Mouse (Mus musculus) cerebellum, postnatal 25 days (tissue): ENCODE results near the gene Map1lc3b.

Source experiments
- DNase-seq, 2 experiments: peaks; one replicate each; pipeline ENCODE4 v3.0.0; 2021; ENCODE audit warnings: mixed read lengths in 2 of 2

The Map1lc3b gene

GRCm38 (mm10) chr8:121609916-121610315, 19.8 kb downstream of the Map1lc3b start:
- DNase-seq, result peak in 1 of 2 experiments; percentile 55

DNA sequence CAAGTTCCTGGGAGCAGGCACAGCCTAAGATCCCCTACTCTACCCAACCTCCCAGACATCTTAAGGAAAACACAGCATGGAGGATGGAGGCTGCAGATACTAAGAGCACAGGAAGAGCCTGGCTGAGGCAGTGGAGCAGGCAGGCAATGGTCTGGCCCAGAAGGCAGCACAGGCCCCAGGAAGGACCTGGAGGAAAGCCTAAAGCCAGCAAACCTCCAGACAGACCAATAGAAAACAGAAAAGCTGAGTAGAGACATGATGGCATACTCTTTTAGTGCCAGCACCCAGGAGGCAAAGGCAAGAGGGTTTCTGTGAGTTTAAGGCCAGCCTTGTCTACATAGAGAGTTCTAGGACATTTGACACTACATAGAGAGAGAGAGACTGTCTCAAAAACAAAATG, 23.3 kb downstream of the Map1lc3b start:
- DNase-seq, result no peak

- peak in 1 of 2 experiments; percentile 48 for DNase-seq
Observed at GRCm38 (mm10) chr8:121619401-121619995, 29.3 kb downstream of the Map1lc3b start.

GRCm38 (mm10) chr8:121620801-121621516, 30.8 kb downstream of the Map1lc3b start:
- DNase-seq, result peak in 1 of 2 experiments; percentile 60

DNA sequence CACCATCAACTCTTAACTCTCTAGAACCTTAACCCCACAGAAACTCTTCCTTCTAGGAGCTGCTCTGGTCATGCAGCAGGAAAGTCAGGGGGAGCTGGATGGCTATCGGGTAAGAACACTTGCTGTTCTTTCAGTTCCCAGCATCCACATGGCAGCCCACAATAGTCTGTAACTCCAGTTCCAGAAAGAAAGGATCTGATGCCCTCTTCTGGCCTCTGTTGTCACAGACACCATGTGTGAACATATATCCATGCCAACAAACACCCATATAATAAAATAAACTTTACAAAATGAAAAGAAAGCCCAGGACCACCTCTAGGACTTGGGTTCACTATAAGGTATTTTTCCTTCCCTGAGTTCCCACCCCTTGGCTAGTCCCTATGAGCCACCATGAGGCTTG, 31.7 kb downstream of the Map1lc3b start:
- DNase-seq, result peak in 1 of 2 experiments; percentile 45

DNA sequence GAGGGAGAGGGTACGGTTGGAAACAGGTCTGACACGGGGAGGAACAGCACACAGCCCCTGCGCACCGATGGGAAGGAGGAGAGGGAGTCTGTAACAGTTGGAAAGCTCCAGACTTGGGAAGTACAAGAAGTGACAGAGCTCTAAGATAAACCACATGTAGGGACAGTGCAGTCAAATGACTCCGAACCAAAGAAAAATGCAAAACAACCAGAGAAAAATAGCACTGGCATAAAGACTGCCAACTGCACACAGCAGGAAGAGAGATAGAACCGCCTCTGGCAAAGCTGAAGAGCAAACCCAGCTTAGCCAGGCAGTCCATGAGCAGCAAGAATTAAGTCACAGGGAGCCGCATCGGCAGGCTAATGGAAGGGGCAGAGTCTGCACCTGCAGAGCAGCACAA, 32.9 kb downstream of the Map1lc3b start:
- peak in 1 of 2 experiments; percentile 34 for DNase-seq

DNA sequence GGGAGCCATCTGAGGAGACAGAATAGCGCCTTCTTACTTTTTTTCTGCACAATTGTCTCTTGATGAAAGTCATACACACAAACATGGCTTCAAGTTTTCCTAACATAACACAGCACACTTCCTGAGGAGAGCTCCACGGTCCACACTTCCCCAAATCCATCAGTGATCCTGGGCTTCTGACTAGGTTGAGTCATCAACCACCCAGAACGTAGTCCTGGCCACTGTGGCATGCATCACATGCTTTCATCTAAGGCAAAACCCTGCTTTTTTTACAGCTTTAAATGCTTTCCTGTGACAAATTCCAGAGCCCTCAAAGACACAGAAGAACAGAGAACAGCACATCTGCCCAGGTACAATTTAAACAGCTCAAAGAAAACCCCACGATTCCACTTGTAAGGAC, 38.5 kb downstream of the Map1lc3b start:
- no peak for DNase-seq

- DNase-seq, result peak in 1 of 2 experiments; percentile 50
Observed at GRCm38 (mm10) chr8:121631645-121632071, 41.5 kb downstream of the Map1lc3b start.

- peak in 1 of 2 experiments; percentile 58 for DNase-seq
Observed at GRCm38 (mm10) chr8:121632401-121632800, 42.2 kb downstream of the Map1lc3b start.

GRCm38 (mm10) chr8:121635534-121635933, 45.4 kb downstream of the Map1lc3b start:
- no peak for DNase-seq

- DNase-seq, result no peak
Observed at GRCm38 (mm10) chr8:121636180-121636579, 46.0 kb downstream of the Map1lc3b start.

DNA sequence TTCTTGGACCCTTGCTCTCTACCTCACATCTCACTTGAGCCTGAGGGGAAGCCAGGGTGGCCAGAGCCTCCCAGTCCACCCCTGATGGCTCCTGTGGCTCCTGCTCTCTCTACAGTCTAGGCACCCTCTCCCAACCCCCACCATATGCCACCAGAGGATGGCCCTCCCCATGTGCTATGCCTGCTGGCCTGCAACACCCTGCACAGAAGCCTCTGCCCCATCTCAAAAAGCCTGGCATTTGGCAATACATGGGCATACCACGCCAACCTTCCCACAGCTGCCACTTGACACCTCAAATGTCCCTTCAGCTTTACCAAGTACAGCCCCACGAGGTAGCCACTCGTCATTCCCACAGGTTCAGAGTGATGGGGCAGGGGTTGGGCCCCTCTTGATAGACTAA, 52.6 kb downstream of the Map1lc3b start:
- DNase-seq, result peak in 1 of 2 experiments; percentile 62

DNA sequence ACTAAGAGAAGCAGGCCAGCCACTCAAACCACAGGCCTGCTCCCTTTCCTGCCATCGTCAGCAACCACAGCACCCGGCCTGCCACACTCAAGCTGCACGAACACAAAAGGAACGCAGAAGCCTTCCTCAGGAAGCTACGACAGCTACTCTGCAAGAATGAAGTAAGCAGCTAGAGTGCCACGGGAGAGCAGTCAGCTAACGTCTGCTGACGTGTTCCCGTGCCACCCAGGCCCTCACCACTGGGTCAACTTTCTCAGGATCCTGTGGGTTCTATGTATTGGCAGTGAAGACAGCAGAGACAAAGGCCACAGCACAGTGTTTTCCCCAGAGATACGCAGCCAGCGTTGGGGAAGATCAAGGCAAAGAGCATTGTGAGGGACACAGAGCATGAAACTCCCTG, 53.2 kb downstream of the Map1lc3b start:
- DNase-seq, result no peak

DNA sequence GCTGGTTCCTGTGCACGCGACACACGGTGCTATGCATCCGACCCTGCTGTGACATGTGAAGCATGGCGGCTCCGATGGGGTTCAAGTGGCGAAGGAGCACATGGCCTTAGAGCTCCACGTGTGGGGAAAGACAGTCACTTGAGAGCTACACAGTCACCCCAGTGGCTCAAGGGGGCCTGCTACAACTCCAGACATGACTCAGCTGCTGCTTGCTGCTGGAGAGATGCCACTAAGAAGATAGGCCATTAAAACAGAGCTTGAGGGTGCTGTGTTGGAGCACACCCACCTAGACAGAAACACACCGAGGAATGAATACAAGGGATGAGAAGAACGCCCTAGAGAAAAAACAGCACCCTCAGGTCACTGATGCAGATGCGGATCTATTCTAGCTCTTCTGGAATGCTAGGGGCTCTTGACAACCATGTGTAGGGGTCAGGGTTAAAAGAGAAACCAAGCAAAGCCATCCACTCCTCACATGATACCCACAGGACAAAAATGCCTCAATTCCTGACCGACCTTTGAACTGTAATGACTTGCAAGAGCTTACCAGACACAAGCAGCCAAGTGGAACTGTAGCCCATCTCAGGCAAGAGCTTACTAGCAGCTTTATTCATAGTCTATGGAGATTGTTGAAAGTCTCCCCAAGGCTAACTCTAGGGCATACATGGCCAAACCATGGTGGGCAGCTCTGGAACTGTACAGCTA, 57.5 kb downstream of the Map1lc3b start:
- DNase-seq, result no peak
